Mouse (Mus musculus): ENCODE results near the gene Homer1. TPM values are rescaled to one million over a fixed set of nuclear protein-coding genes. Genes with fewer than 3 reads are reported as not detected.

The Homer1 gene
- 9.2 and 10.6 TPM in 2 replicates for total RNA-seq (2015)
- 10.7 and 13.7 TPM in 2 replicates for total RNA-seq (2017)

GRCm38 (mm10) chr13:93299316-93299715 lies at the start of gene Homer1:
Gene Homer1, plus strand, starts transcription at chr13:93299635.
- no peak for ATAC-seq (replicated peaks; ENCODE audit: poor library complexity)

- peak; percentile 87 for ATAC-seq (replicated peaks; ENCODE audit: poor library complexity)
Observed at GRCm38 (mm10) chr13:93251732-93252131, 47.7 kb upstream of the Homer1 start.

GRCm38 (mm10) chr13:93252175-93252574 lies 47.3 kb upstream of the Homer1 start:
- no peak for ATAC-seq (replicated peaks; ENCODE audit: poor library complexity)

- no peak for ATAC-seq (replicated peaks; ENCODE audit: poor library complexity)
Observed at GRCm38 (mm10) chr13:93252941-93253340, 46.5 kb upstream of the Homer1 start.

- no peak for ATAC-seq (replicated peaks; ENCODE audit: poor library complexity)
Observed at GRCm38 (mm10) chr13:93267151-93267550, 32.3 kb upstream of the Homer1 start.

- no peak for ATAC-seq (replicated peaks; ENCODE audit: poor library complexity)
Observed at GRCm38 (mm10) chr13:93300581-93300980, 1.1 kb downstream of the Homer1 start.

- 0 out of 2 replicates have a peak, but pooled peaks have one; percentile 9 for ATAC-seq (replicated peaks; ENCODE audit: poor library complexity)
Observed at GRCm38 (mm10) chr13:93301060-93301459, 1.6 kb downstream of the Homer1 start.

GRCm38 (mm10) chr13:93302846-93303562 lies 3.6 kb downstream of the Homer1 start:
- ATAC-seq (replicated peaks; ENCODE audit: poor library complexity), result no peak; the same call in 1 of the 2 replicates

- ATAC-seq (replicated peaks; ENCODE audit: poor library complexity), result peak; percentile 91
Observed at GRCm38 (mm10) chr13:93303563-93304250, 4.3 kb downstream of the Homer1 start.

- 0 out of 2 replicates have a peak, but pooled peaks have one; percentile 1 for ATAC-seq (replicated peaks; ENCODE audit: poor library complexity)
Observed at GRCm38 (mm10) chr13:93304251-93305001, 5.0 kb downstream of the Homer1 start.

GRCm38 (mm10) chr13:93305149-93305548 lies 5.7 kb downstream of the Homer1 start:
- no peak for ATAC-seq (replicated peaks; ENCODE audit: poor library complexity)

GRCm38 (mm10) chr13:93305636-93306035 lies 6.2 kb downstream of the Homer1 start:
- no peak for ATAC-seq (replicated peaks; ENCODE audit: poor library complexity)

- no peak for ATAC-seq (replicated peaks; ENCODE audit: poor library complexity)
Observed at GRCm38 (mm10) chr13:93306545-93306944, 7.1 kb downstream of the Homer1 start.

GRCm38 (mm10) chr13:93307700-93308099 lies 8.3 kb downstream of the Homer1 start:
- no peak for ATAC-seq (replicated peaks; ENCODE audit: poor library complexity)

- no peak for ATAC-seq (replicated peaks; ENCODE audit: poor library complexity)
Observed at GRCm38 (mm10) chr13:93309295-93309694, 9.9 kb downstream of the Homer1 start.

GRCm38 (mm10) chr13:93312518-93312917 lies 13.1 kb downstream of the Homer1 start:
- no peak for ATAC-seq (replicated peaks; ENCODE audit: poor library complexity)

GRCm38 (mm10) chr13:93314322-93314721 lies 14.9 kb downstream of the Homer1 start:
- no peak for ATAC-seq (replicated peaks; ENCODE audit: poor library complexity)

- ATAC-seq (replicated peaks; ENCODE audit: poor library complexity), result no peak
Observed at GRCm38 (mm10) chr13:93320089-93320488, 20.7 kb downstream of the Homer1 start.

GRCm38 (mm10) chr13:93326326-93326725 lies 26.9 kb downstream of the Homer1 start:
- no peak for ATAC-seq (replicated peaks; ENCODE audit: poor library complexity)

GRCm38 (mm10) chr13:93331721-93332120 lies 32.3 kb downstream of the Homer1 start:
- no peak for ATAC-seq (replicated peaks; ENCODE audit: poor library complexity)

- no peak for ATAC-seq (replicated peaks; ENCODE audit: poor library complexity)
Observed at GRCm38 (mm10) chr13:93332491-93332890, 33.1 kb downstream of the Homer1 start.
